Mouse (Mus musculus): Measurements from ENCODE around the gene Slc25a27.

- TF ChIP-seq CTCF (IDR thresholded peaks at IDR 0.05; ENCODE audit: extremely low read depth, insufficient read depth, insufficient read length, insufficient replicate concordance) = no peak
- no peak for TF ChIP-seq POLR2A (IDR thresholded peaks at IDR 0.05; ENCODE audit: low read depth, low read length)
Measured at GRCm38 (mm10) chr17:43714191-43714590, 47.2 kb upstream of the Slc25a27 start.
